Mouse (Mus musculus) brain, embryonic 14.5 days (tissue): ENCODE measurements around the gene Prps1l1. TPM values are rescaled to one million over a fixed set of nuclear protein-coding genes. Genes with fewer than 3 reads are reported as not detected.
A peak's percentile ranks its signal among the peaks of the same experiment; 100 is the strongest.

Experiments
- DNase-seq: peaks from one replicate; pipeline ENCODE4 v3.0.0-alpha.2; 2011; ENCODE audit warnings: low read depth
- CTCF ChIP-seq: fragments of 200-500 bp; IDR thresholded peaks from 2 replicates; pipeline ENCODE4 v1.5.1; 2012; ENCODE audit warnings: inconsistent platforms, mild to moderate bottlenecking, moderate library complexity, borderline replicate concordance; ENCODE audit not compliant: insufficient read depth, insufficient read length; ENCODE audit errors: extremely low read depth
- POLR2A ChIP-seq: fragments of 200-500 bp; IDR thresholded peaks from 2 replicates; pipeline ENCODE4 v1.6.1; 2012; ENCODE audit warnings: mild to moderate bottlenecking, inconsistent platforms, borderline replicate concordance; ENCODE audit not compliant: poor library complexity, insufficient read depth, insufficient read length, severe bottlenecking; ENCODE audit errors: extremely low read depth
- polyA plus RNA-seq: library from polyadenylated mRNA; depleted of rRNA; stranded (reverse); fragments of >200 nt; gene quantifications from 2 replicates; pipeline ENCODE4 v1.2.3, GENCODE M21; 2012; rRNA removed

The Prps1l1 gene
- polyA plus RNA-seq, 1 experiment, result not detected

- TF ChIP-seq CTCF (no peak), POLR2A (no peak)
- peak; percentile 97 for DNase-seq
Measured at GRCm38 (mm10) chr12:35008340-35009137, 24.0 kb downstream of the Prps1l1 start.

- no peak for DNase-seq
- TF ChIP-seq POLR2A (no peak), CTCF (no peak)
Measured at GRCm38 (mm10) chr12:35011462-35011861, 26.9 kb downstream of the Prps1l1 start.

- DNase-seq, result no peak
- no peak for TF ChIP-seq POLR2A
Measured at GRCm38 (mm10) chr12:35013950-35014349, 29.4 kb downstream of the Prps1l1 start.

- TF ChIP-seq POLR2A, result no peak
- peak; percentile 52; the same call in 1 of the 2 replicates for TF ChIP-seq CTCF
- peak; percentile 85 for DNase-seq
Measured at GRCm38 (mm10) chr12:35016056-35016455, 31.5 kb downstream of the Prps1l1 start.

GRCm38 (mm10) chr12:35016481-35017250 is 32.1 kb downstream of the Prps1l1 start:
- TF ChIP-seq POLR2A, result no peak
- no peak for TF ChIP-seq CTCF
- no peak for DNase-seq

GRCm38 (mm10) chr12:35018679-35019237 is 34.2 kb downstream of the Prps1l1 start:
- DNase-seq, result no peak
- TF ChIP-seq CTCF (no peak), POLR2A (no peak)

GRCm38 (mm10) chr12:35021285-35021684 is 36.7 kb downstream of the Prps1l1 start:
- TF ChIP-seq POLR2A, result no peak
- TF ChIP-seq CTCF, result no peak

GRCm38 (mm10) chr12:35022066-35022465 is 37.5 kb downstream of the Prps1l1 start:
- no peak for DNase-seq

More at GRCm38 (mm10) chr12:35021285-35021684, 36.7 kb downstream of the Prps1l1 start:
- no peak for DNase-seq

GRCm38 (mm10) chr12:35025916-35026432 is 41.4 kb downstream of the Prps1l1 start:
- DNase-seq, result no peak
- TF ChIP-seq POLR2A (no peak), CTCF (no peak)

More at GRCm38 (mm10) chr12:35022066-35022465, 37.5 kb downstream of the Prps1l1 start:
- TF ChIP-seq CTCF (no peak), POLR2A (no peak)

- DNase-seq, result no peak
- no peak for TF ChIP-seq POLR2A
- no peak for TF ChIP-seq CTCF
Measured at GRCm38 (mm10) chr12:35027533-35027932, 43.0 kb downstream of the Prps1l1 start.

Other genes with a start within 250 kb of the Prps1l1 start
- 8.2 and 11.0 TPM in 2 replicates for gene Hdac9, start 67.7 kb upstream of the Prps1l1 start, polyA plus RNA-seq
- 10.8 and 13.3 TPM in 2 replicates for gene Snx13, start 62.4 kb downstream of the Prps1l1 start, polyA plus RNA-seq